Mouse (Mus musculus) hindbrain, embryonic 12.5 days (tissue): ENCODE data around the gene Asb18. TPM values are rescaled to one million over a fixed set of nuclear protein-coding genes. Genes with fewer than 3 reads are reported as not detected.
A peak's percentile ranks its signal among the peaks of the same experiment; 100 is the strongest.

Experiments used
- ATAC-seq: fragments of 200-750 bp; cut with Nextera tagmentation; 2 replicates; pipeline ENCODE4 v1.8.0; 2017; ENCODE audit warnings: moderate TSS enrichment; ENCODE audit not compliant: low FRiP score
- H3K27ac ChIP-seq: fragments of 300-500 bp; sonication (generic); 2 replicates; pipeline ENCODE4 v1.5.1; 2016; ENCODE audit warnings: mild to moderate bottlenecking
- H3K27me3 ChIP-seq: fragments of 300-500 bp; sonication (generic); 2 replicates; pipeline ENCODE4 v1.6.1; 2016; ENCODE audit warnings: mild to moderate bottlenecking
- H3K36me3 ChIP-seq: fragments of 300-500 bp; sonication (generic); 2 replicates; pipeline ENCODE4 v1.6.1; 2016; ENCODE audit warnings: mild to moderate bottlenecking
- H3K4me1 ChIP-seq: fragments of 300-500 bp; sonication (generic); 2 replicates; pipeline ENCODE4 v1.6.1; 2016
- H3K4me2 ChIP-seq: fragments of 300-500 bp; sonication (generic); replicated peaks from 2 replicates; pipeline ENCODE4 v1.6.1; 2016; ENCODE audit warnings: mild to moderate bottlenecking
- H3K4me3 ChIP-seq: fragments of 300-500 bp; sonication (generic); 2 replicates; pipeline ENCODE4 v1.5.1; 2016; ENCODE audit warnings: mild to moderate bottlenecking
- H3K9ac ChIP-seq: fragments of 300-500 bp; sonication (generic); 2 replicates; pipeline ENCODE4 v1.6.1; 2016; ENCODE audit warnings: mild to moderate bottlenecking, moderate library complexity
- H3K9me3 ChIP-seq: fragments of 300-500 bp; sonication (generic); replicated peaks from 2 replicates; pipeline ENCODE4 v1.6.1; 2016; ENCODE audit warnings: mild to moderate bottlenecking
- WGBS: fragments of 180-500 bp; shearing (Covaris S2); methylation state at CpG from one replicate; pipeline ENCODE4 v1.1.7; 2016; 5-methylcytosine and 5-hydroxymethylcytosine counted together
- polyA plus RNA-seq: library from polyadenylated mRNA; unstranded; fragments of >200 nt; fragmentation: Nextera tagmentation; extraction: Ambion mirVana; gene quantifications from 2 replicates; pipeline ENCODE4 v1.2.1, GENCODE M21; 2016

Asb18 gene
- polyA plus RNA-seq = 0.61 and 0.76 TPM in 2 replicates

GRCm38 (mm10) chr1:90014446-90014845 is at the start of gene Asb18:
TSS of gene Asb18 (minus strand) at chr1:90014666.
- Histone ChIP-seq H3K9ac (no peak within 1 kb of the TSS), H3K4me2 (no peak within 1 kb of the TSS), H3K36me3 (no peaks in the 10 kb centered on the region), H3K27ac (no peak within 1 kb of the TSS), H3K9me3 (0 out of 2 replicates have a peak, but pooled peaks cover 9% of the 10 kb centered on the region), H3K27me3 (no peaks in the 10 kb centered on the region), H3K4me3 (no peak within 1 kb of the TSS), H3K4me1 (no peaks in the 10 kb centered on the region)
- no peak for ATAC-seq
- 79% methylated on average over 5 of the region's 5 CpGs for WGBS

GRCm38 (mm10) chr1:90060599-90060998 is 46.1 kb upstream of the Asb18 start:
- Histone ChIP-seq H3K27ac (no peak overlapping the region), H3K4me2 (no peak overlapping the region), H3K9me3 (no peaks in the 10 kb centered on the region), H3K4me3 (no peak overlapping the region), H3K4me1 (peaks cover 7% of the 10 kb centered on the region; the same call in 1 of the 2 replicates), H3K27me3 (no peaks in the 10 kb centered on the region; the same call in 1 of the 2 replicates), H3K36me3 (no peaks in the 10 kb centered on the region), H3K9ac (no peak overlapping the region)
- 14% methylated on average over 7 of the region's 7 CpGs for WGBS
- peak; percentile 48 for ATAC-seq

GRCm38 (mm10) chr1:90060054-90060453 is 45.6 kb upstream of the Asb18 start:
- H3K4me1 ChIP-seq = peaks cover 7% of the 10 kb centered on the region; the same call in 1 of the 2 replicates
- ATAC-seq = no peak
- H3K27me3 ChIP-seq = no peaks in the 10 kb centered on the region; the same call in 1 of the 2 replicates
- H3K4me3 ChIP-seq = no peak overlapping the region
- H3K9me3 ChIP-seq = no peaks in the 10 kb centered on the region
- WGBS = 62% methylated on average over 3 of the region's 3 CpGs
- H3K4me2 ChIP-seq = no peak overlapping the region
- no peak overlapping the region for H3K27ac ChIP-seq
- H3K36me3 ChIP-seq = no peaks in the 10 kb centered on the region
- H3K9ac ChIP-seq = no peak overlapping the region

- Histone ChIP-seq H3K36me3 (no peaks in the 10 kb centered on the region), H3K9me3 (no peaks in the 10 kb centered on the region), H3K9ac (no peak overlapping the region), H3K27me3 (no peaks in the 10 kb centered on the region; the same call in 1 of the 2 replicates), H3K27ac (no peak overlapping the region), H3K4me1 (peaks cover 16% of the 10 kb centered on the region), H3K4me3 (no peak overlapping the region), H3K4me2 (no peak overlapping the region)
- WGBS = 90% methylated on average over 4 of the region's 4 CpGs
- no peak for ATAC-seq
Measured at GRCm38 (mm10) chr1:90054991-90055390, 40.5 kb upstream of the Asb18 start.

GRCm38 (mm10) chr1:90051347-90051746 is 36.9 kb upstream of the Asb18 start:
- 26% methylated on average over 5 of the region's 5 CpGs for WGBS
- no peak overlapping the region for H3K9ac ChIP-seq
- H3K4me3 ChIP-seq = no peak overlapping the region
- no peaks in the 10 kb centered on the region for H3K9me3 ChIP-seq
- no peaks in the 10 kb centered on the region for H3K36me3 ChIP-seq
- H3K27me3 ChIP-seq = peaks cover 3% of the 10 kb centered on the region
- peaks cover 21% of the 10 kb centered on the region for H3K4me1 ChIP-seq
- ATAC-seq = no peak
- H3K4me2 ChIP-seq = no peak overlapping the region
- peak overlapping the region; percentile 84 for H3K27ac ChIP-seq

- no peak overlapping the region for H3K4me3 ChIP-seq
- 26% methylated on average over 20 of the region's 20 CpGs for WGBS
- H3K4me1 ChIP-seq = peaks cover 26% of the 10 kb centered on the region
- 0 out of 2 replicates have a peak overlapping the region, but pooled peaks have one; percentile 28 for H3K9ac ChIP-seq
- ATAC-seq = peak; percentile 86
- peak overlapping the region; percentile 23 for H3K4me2 ChIP-seq
- H3K9me3 ChIP-seq = no peaks in the 10 kb centered on the region
- H3K27me3 ChIP-seq = peaks cover 3% of the 10 kb centered on the region; the same call in 1 of the 2 replicates
- no peaks in the 10 kb centered on the region for H3K36me3 ChIP-seq
- H3K27ac ChIP-seq = peak overlapping the region; percentile 84
Measured at GRCm38 (mm10) chr1:90050046-90050739, 35.7 kb upstream of the Asb18 start.

GRCm38 (mm10) chr1:90028305-90028704 is 13.8 kb upstream of the Asb18 start:
- no peak overlapping the region for H3K27ac ChIP-seq
- no peaks in the 10 kb centered on the region for H3K27me3 ChIP-seq
- no peaks in the 10 kb centered on the region for H3K4me1 ChIP-seq
- ATAC-seq = no peak
- H3K36me3 ChIP-seq = no peaks in the 10 kb centered on the region
- H3K4me2 ChIP-seq = no peak overlapping the region
- no peak overlapping the region for H3K9ac ChIP-seq
- WGBS = 63% methylated on average over 2 of the region's 2 CpGs
- H3K4me3 ChIP-seq = no peak overlapping the region
- H3K9me3 ChIP-seq = no peaks in the 10 kb centered on the region

GRCm38 (mm10) chr1:90026945-90027344 is 12.5 kb upstream of the Asb18 start:
- 27% methylated on average over 3 of the region's 3 CpGs for WGBS
- no peak overlapping the region for H3K27ac ChIP-seq

GRCm38 (mm10) chr1:90020336-90020735 is 5.9 kb upstream of the Asb18 start:
- ATAC-seq = no peak
- Histone ChIP-seq H3K4me2 (no peak overlapping the region), H3K4me3 (no peak overlapping the region), H3K36me3 (no peaks in the 10 kb centered on the region), H3K27me3 (no peaks in the 10 kb centered on the region), H3K9ac (no peak overlapping the region), H3K4me1 (no peaks in the 10 kb centered on the region), H3K9me3 (no peaks in the 10 kb centered on the region), H3K27ac (no peak overlapping the region)
- 86% methylated on average over 5 of the region's 5 CpGs for WGBS

More at GRCm38 (mm10) chr1:90026945-90027344, 12.5 kb upstream of the Asb18 start:
- Histone ChIP-seq H3K4me2 (no peak overlapping the region), H3K4me1 (no peaks in the 10 kb centered on the region), H3K9ac (no peak overlapping the region), H3K9me3 (no peaks in the 10 kb centered on the region), H3K36me3 (no peaks in the 10 kb centered on the region), H3K27me3 (no peaks in the 10 kb centered on the region), H3K4me3 (no peak overlapping the region)
- ATAC-seq = no peak

GRCm38 (mm10) chr1:90018071-90018470 is 3.6 kb upstream of the Asb18 start:
- H3K9me3 ChIP-seq = 0 out of 2 replicates have a peak, but pooled peaks cover 9% of the 10 kb centered on the region
- H3K4me1 ChIP-seq = no peaks in the 10 kb centered on the region
- no peak overlapping the region for H3K9ac ChIP-seq
- H3K27ac ChIP-seq = no peak overlapping the region
- H3K36me3 ChIP-seq = no peaks in the 10 kb centered on the region
- H3K27me3 ChIP-seq = no peaks in the 10 kb centered on the region
- ATAC-seq = no peak
- H3K4me2 ChIP-seq = no peak overlapping the region
- no peak overlapping the region for H3K4me3 ChIP-seq
- 83% methylated on average over 6 of the region's 6 CpGs for WGBS

- Histone ChIP-seq H3K4me2 (no peak overlapping the region), H3K36me3 (no peaks in the 10 kb centered on the region), H3K27ac (no peak overlapping the region), H3K27me3 (no peaks in the 10 kb centered on the region), H3K9ac (no peak overlapping the region), H3K4me1 (no peaks in the 10 kb centered on the region), H3K9me3 (0 out of 2 replicates have a peak, but pooled peaks cover 9% of the 10 kb centered on the region), H3K4me3 (no peak overlapping the region)
- WGBS = 84% methylated on average over 5 of the region's 5 CpGs
- no peak for ATAC-seq
Measured at GRCm38 (mm10) chr1:90013273-90013672, 1.2 kb downstream of the Asb18 start.

GRCm38 (mm10) chr1:90012850-90013249 is 1.6 kb downstream of the Asb18 start:
- Histone ChIP-seq H3K27me3 (no peaks in the 10 kb centered on the region), H3K4me1 (no peaks in the 10 kb centered on the region), H3K4me2 (no peak overlapping the region), H3K36me3 (no peaks in the 10 kb centered on the region), H3K27ac (no peak overlapping the region), H3K9ac (no peak overlapping the region), H3K4me3 (no peak overlapping the region), H3K9me3 (0 out of 2 replicates have a peak, but pooled peaks cover 9% of the 10 kb centered on the region)
- no peak for ATAC-seq
- 73% methylated on average over 7 of the region's 7 CpGs for WGBS

GRCm38 (mm10) chr1:90012168-90012567 is 2.3 kb downstream of the Asb18 start:
- no peak overlapping the region for H3K4me2 ChIP-seq
- H3K9me3 ChIP-seq = 0 out of 2 replicates have a peak, but pooled peaks cover 9% of the 10 kb centered on the region
- 84% methylated on average over 3 of the region's 3 CpGs for WGBS
- no peaks in the 10 kb centered on the region for H3K36me3 ChIP-seq
- H3K4me3 ChIP-seq = no peak overlapping the region
- H3K27ac ChIP-seq = no peak overlapping the region
- H3K4me1 ChIP-seq = no peaks in the 10 kb centered on the region
- no peaks in the 10 kb centered on the region for H3K27me3 ChIP-seq
- no peak for ATAC-seq
- H3K9ac ChIP-seq = no peak overlapping the region
